ENCODE assay signal across 8 mouse cellular contexts in the genomic region with DNA sequence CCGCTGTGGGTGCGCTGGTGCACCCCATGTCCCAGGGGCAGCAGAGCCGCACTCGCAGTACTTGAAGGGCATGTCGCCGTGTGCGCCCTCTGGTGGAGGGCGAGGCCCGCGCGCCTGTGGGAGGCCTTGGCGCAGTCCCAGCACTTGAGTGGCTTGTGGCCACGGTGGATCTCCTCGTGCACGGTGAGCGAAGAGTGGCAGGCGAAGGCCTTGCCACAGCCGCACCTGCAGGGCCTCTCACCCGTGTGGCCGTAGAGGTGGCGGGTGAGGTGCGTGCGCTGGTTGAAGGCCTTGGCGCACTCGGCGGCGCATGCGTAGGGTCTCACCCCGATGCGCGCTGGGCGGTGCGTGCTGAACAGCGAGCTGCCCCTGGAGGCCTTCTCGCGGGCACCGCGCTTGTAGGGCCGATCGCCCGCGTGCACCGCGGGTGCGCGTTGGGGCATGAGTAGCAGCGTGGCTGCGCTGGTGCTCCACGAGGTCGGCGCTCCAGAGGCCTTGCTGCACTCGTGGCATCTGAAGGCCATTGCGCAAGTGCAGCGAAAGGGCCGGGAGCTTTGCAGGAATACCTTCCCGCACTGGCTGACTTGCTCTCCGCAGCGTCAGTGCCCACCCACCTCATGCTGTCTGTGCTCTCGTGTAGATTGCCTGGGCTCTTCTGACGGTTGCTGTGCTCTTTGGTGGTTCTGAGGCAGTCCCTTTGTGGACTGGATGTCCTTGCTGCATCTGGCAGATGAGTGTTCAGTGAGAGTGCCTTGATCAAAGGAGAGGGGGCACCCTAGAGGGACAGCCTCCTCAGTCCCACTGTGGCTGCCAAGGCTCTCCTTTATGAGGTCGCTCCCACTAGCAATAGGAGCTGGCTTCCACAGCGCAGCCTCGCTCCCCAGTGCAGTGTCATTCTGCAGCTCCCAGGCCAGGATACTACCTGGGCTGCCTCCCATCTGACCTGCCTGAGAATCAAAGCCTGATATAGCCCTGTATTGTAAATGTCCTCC. TPM values are rescaled to one million over a fixed set of nuclear protein-coding genes. Genes with fewer than 3 reads are reported as not detected.
DNase-seq lines count a peak whose midpoint lies in the region; ATAC-seq lines count a peak whose summit lies in the region.

No protein-coding gene starts in this region.

- H3K9me3 ChIP-seq in hindbrain, embryonic 16.5 days (ENCODE audit: control insufficient read depth, low read length) = no peaks in the 10 kb centered on the region
- H3K9me3 ChIP-seq in limb, embryonic 10.5 days (replicated peaks) = no peaks in the 10 kb centered on the region
- H3K9me3 ChIP-seq in midbrain, embryonic 10.5 days (replicated peaks) = no peaks in the 10 kb centered on the region

- DNase-seq in left cerebral cortex, adult 18-20 months (ENCODE audit: low spot score in 2 of 2) = peak; percentile 43 to 55
- DNase-seq in left cerebral cortex, adult 11 months (ENCODE audit: low spot score) = no peak
- peak; percentile 82 to 84 for DNase-seq in cerebellum, postnatal 10 days
- peak; percentile 58 for DNase-seq in gastrocnemius, adult 18-20 months (ENCODE audit: low spot score)
- DNase-seq in limb, embryonic 10.5 days (ENCODE audit: low spot score) = peak; percentile 90
- DNase-seq in midbrain, embryonic 10.5 days (ENCODE audit: low spot score) = peak; percentile 86
- peak; percentile 35 to 63 for DNase-seq in spleen, adult 18-20 months

- peaks cover 8% of the 10 kb centered on the region for H3K4me1 ChIP-seq in hindbrain, embryonic 16.5 days (ENCODE audit: control insufficient read depth, insufficient read depth, low read depth, low read length)
- peaks cover 19% of the 10 kb centered on the region for H3K4me1 ChIP-seq in limb, embryonic 10.5 days
- peaks cover 14% of the 10 kb centered on the region for H3K4me1 ChIP-seq in midbrain, embryonic 10.5 days

- H3K4me3 ChIP-seq in hindbrain, embryonic 16.5 days (ENCODE audit: low read length) = peak overlapping the region; percentile 57
- peak overlapping the region; percentile 60 for H3K4me3 ChIP-seq in limb, embryonic 10.5 days
- peak overlapping the region; percentile 61 for H3K4me3 ChIP-seq in midbrain, embryonic 10.5 days

- peak overlapping the region; percentile 79 for H3K9ac ChIP-seq in hindbrain, embryonic 16.5 days (ENCODE audit: low read depth, low read length)

- ATAC-seq in hindbrain, embryonic 16.5 days = peak; percentile 89

- H3K27ac ChIP-seq in hindbrain, embryonic 16.5 days (ENCODE audit: low read depth, low read length) = peak overlapping the region; percentile 72
- H3K27ac ChIP-seq in limb, embryonic 10.5 days = peak overlapping the region; percentile 89
- peak overlapping the region; percentile 86 for H3K27ac ChIP-seq in midbrain, embryonic 10.5 days (replicated peaks)

- peak overlapping the region; percentile 95 for H3K4me2 ChIP-seq in hindbrain, embryonic 16.5 days (ENCODE audit: low read length)

- WGBS in hindbrain, embryonic 16.5 days = 2% methylated on average over 55 of the region's 63 CpGs
- 1% methylated on average over 63 of the region's 63 CpGs for WGBS in limb, embryonic 10.5 days
- 2% methylated on average over 63 of the region's 63 CpGs for WGBS in midbrain, embryonic 10.5 days

- H3K27me3 ChIP-seq in hindbrain, embryonic 16.5 days (replicated peaks; ENCODE audit: control insufficient read depth, insufficient read depth, low read length) = peaks cover 5% of the 10 kb centered on the region
- peaks cover 50% of the 10 kb centered on the region for H3K27me3 ChIP-seq in limb, embryonic 10.5 days (ENCODE audit: low read depth, poor library complexity, severe bottlenecking)
- peaks cover 70% of the 10 kb centered on the region for H3K27me3 ChIP-seq in midbrain, embryonic 10.5 days (ENCODE audit: low read depth, poor library complexity, severe bottlenecking)

- H3K36me3 ChIP-seq in hindbrain, embryonic 16.5 days (ENCODE audit: control insufficient read depth, insufficient read depth, low read length) = no peaks in the 10 kb centered on the region
- no peaks in the 10 kb centered on the region for H3K36me3 ChIP-seq in limb, embryonic 10.5 days
- H3K36me3 ChIP-seq in midbrain, embryonic 10.5 days = no peaks in the 10 kb centered on the region

RNA-seq across cellular contexts. Expression of gene B830017H08Rik, which starts 17.2 kb away (rescaled TPM):
- 1 to 10 TPM; 2.9 to 3.6 TPM for total RNA-seq in left cerebral cortex, adult 18-20 months (2021)
- total RNA-seq in gastrocnemius, adult 18-20 months (2021) = not detected
- 3.3 and 3.9 TPM in 2 replicates for polyA plus RNA-seq in hindbrain, embryonic 16.5 days (2015; fragmentation: Nextera tagmentation; extraction: Ambion mirVana)
- polyA plus RNA-seq in limb, embryonic 10.5 days (2016; fragmentation: Nextera tagmentation; extraction: Ambion mirVana) = 0.55 and 0.61 TPM in 2 replicates
- 0.21 TPM in 1 of 2 replicates, not detected in the other for polyA plus RNA-seq in midbrain, embryonic 10.5 days (2016; fragmentation: Nextera tagmentation; extraction: Ambion mirVana)

RNA-seq across cellular contexts. Expression of gene Scarf2, which starts 18.6 kb away (rescaled TPM):
- total RNA-seq in left cerebral cortex, adult 18-20 months (2021) = 1 to 10 TPM; 3.5 to 3.6 TPM
- total RNA-seq in gastrocnemius, adult 18-20 months (2021) = 1 to 10 TPM; 2.6 to 4.0 TPM
- polyA plus RNA-seq in hindbrain, embryonic 16.5 days (2015; fragmentation: Nextera tagmentation; extraction: Ambion mirVana) = 1.4 TPM in 2 replicates
- polyA plus RNA-seq in limb, embryonic 10.5 days (2016; fragmentation: Nextera tagmentation; extraction: Ambion mirVana) = 16.8 and 24.5 TPM in 2 replicates
- polyA plus RNA-seq in midbrain, embryonic 10.5 days (2016; fragmentation: Nextera tagmentation; extraction: Ambion mirVana) = 4.1 TPM in 2 replicates

RNA-seq across cellular contexts. Expression of gene Car15, which starts 22.5 kb away (rescaled TPM):
- 1 to 10 TPM; 8.9 to 9.1 TPM for total RNA-seq in left cerebral cortex, adult 18-20 months (2021)
- total RNA-seq in gastrocnemius, adult 18-20 months (2021) = 1 to 10 TPM in 1 of 2 experiments, under 1 TPM in 1; 0.87 to 1.2 TPM
- polyA plus RNA-seq in hindbrain, embryonic 16.5 days (2015; fragmentation: Nextera tagmentation; extraction: Ambion mirVana) = 3.5 and 3.8 TPM in 2 replicates
- 2.5 and 3.4 TPM in 2 replicates for polyA plus RNA-seq in limb, embryonic 10.5 days (2016; fragmentation: Nextera tagmentation; extraction: Ambion mirVana)
- 1.8 and 1.9 TPM in 2 replicates for polyA plus RNA-seq in midbrain, embryonic 10.5 days (2016; fragmentation: Nextera tagmentation; extraction: Ambion mirVana)

RNA-seq across cellular contexts. Expression of gene Klhl22, which starts 56.3 kb away (rescaled TPM):
- total RNA-seq in left cerebral cortex, adult 18-20 months (2021) = 100 to 1,000 TPM in 1 of 2 experiments, 10 to 100 TPM in 1; 96.9 to 103 TPM
- total RNA-seq in gastrocnemius, adult 18-20 months (2021) = 10 to 100 TPM; 21.8 to 23.4 TPM
- 90.2 and 98.7 TPM in 2 replicates for polyA plus RNA-seq in hindbrain, embryonic 16.5 days (2015; fragmentation: Nextera tagmentation; extraction: Ambion mirVana)
- 70.4 and 81.3 TPM in 2 replicates for polyA plus RNA-seq in limb, embryonic 10.5 days (2016; fragmentation: Nextera tagmentation; extraction: Ambion mirVana)
- 52.6 and 57.4 TPM in 2 replicates for polyA plus RNA-seq in midbrain, embryonic 10.5 days (2016; fragmentation: Nextera tagmentation; extraction: Ambion mirVana)
